Mouse (Mus musculus) forebrain, postnatal 0 days (tissue): ENCODE results near the gene Gm10053. TPM values are rescaled to one million over a fixed set of nuclear protein-coding genes. Genes with fewer than 3 reads are reported as not detected.
A peak's percentile ranks its signal among the peaks of the same experiment; 100 is the strongest.

Experiments
- ATAC-seq: fragments of 200-750 bp; cut with Nextera tagmentation; 2 replicates; pipeline ENCODE4 v1.8.0; 2017; ENCODE audit warnings: mild to moderate bottlenecking, moderate library complexity
- DNase-seq: peaks from one replicate; pipeline ENCODE4 v3.0.0-alpha.2; 2015
- H3K27ac ChIP-seq: fragments of 300-500 bp; sonication (generic); 2 replicates; pipeline ENCODE4 v1.5.1; 2014; ENCODE audit warnings: low read depth, mild to moderate bottlenecking, antibody characterized with exemption, low read length, moderate library complexity, mixed read lengths
- H3K27me3 ChIP-seq: fragments of 300-500 bp; sonication (generic); 2 replicates; pipeline ENCODE4 v1.6.1; 2014; ENCODE audit warnings: mild to moderate bottlenecking, low read length, mixed read lengths; ENCODE audit not compliant: insufficient read depth
- H3K36me3 ChIP-seq: fragments of 300-500 bp; sonication (generic); 2 replicates; pipeline ENCODE4 v1.6.1; 2014; ENCODE audit warnings: mild to moderate bottlenecking, moderate library complexity; ENCODE audit not compliant: insufficient read depth
- H3K4me1 ChIP-seq: fragments of 300-500 bp; sonication (generic); 2 replicates; pipeline ENCODE4 v1.6.1; 2014; ENCODE audit warnings: antibody characterized with exemption; ENCODE audit not compliant: insufficient read depth
- H3K4me2 ChIP-seq: fragments of 300-500 bp; sonication (generic); 2 replicates; pipeline ENCODE4 v1.6.1; 2014; ENCODE audit warnings: low read depth, mild to moderate bottlenecking, moderate library complexity
- H3K4me3 ChIP-seq: fragments of 300-500 bp; sonication (generic); 2 replicates; pipeline ENCODE4 v1.5.1; 2014; ENCODE audit warnings: low read depth, low read length, mixed read lengths
- H3K9ac ChIP-seq: fragments of 300-500 bp; sonication (generic); 2 replicates; pipeline ENCODE4 v1.6.1; 2014; ENCODE audit warnings: mild to moderate bottlenecking
- H3K9me3 ChIP-seq: fragments of 300-500 bp; sonication (generic); 2 replicates; pipeline ENCODE4 v1.6.1; 2016; ENCODE audit warnings: low read length
- CTCF ChIP-seq: sonication (generic); IDR thresholded peaks from 2 replicates; pipeline ENCODE4 v1.5.1; 2016; ENCODE audit warnings: antibody characterized with exemption, control low read depth, low read depth
- WGBS: fragments of 180-500 bp; shearing (Covaris S2); extraction: QIAGEN DNeasy Blood & Tissue Kit; methylation state at CpG from one replicate; pipeline ENCODE4 v1.1.7; 2014; 5-methylcytosine and 5-hydroxymethylcytosine counted together
- polyA plus RNA-seq: library from polyadenylated mRNA; unstranded; fragments of >200 nt; fragmentation: Nextera tagmentation; extraction: Ambion mirVana; gene quantifications from 2 replicates; pipeline ENCODE4 v1.2.1, GENCODE M21; 2015
- total RNA-seq: library from RNA; depleted of rRNA; stranded (reverse); fragments of >200 nt; gene quantifications from 2 replicates; pipeline ENCODE4 v1.2.3, GENCODE M21; 2014

The Gm10053 gene
- total and polyA plus RNA-seq, 2 experiments from 2014 or later: 65.9 to 285 TPM

GRCm38 (mm10) chr19:24886888-24887287, 11.4 kb downstream of the Gm10053 start:
- no peak for DNase-seq
- WGBS: 85% methylated on average over 3 of the region's 3 CpGs

GRCm38 (mm10) chr19:24896536-24896935, 21.1 kb downstream of the Gm10053 start:
- no peak for TF ChIP-seq CTCF
- no peak for ATAC-seq
- Histone ChIP-seq H3K4me3 (no peak overlapping the region), H3K4me2 (no peak overlapping the region), H3K36me3 (no peaks in the 10 kb centered on the region), H3K9me3 (no peaks in the 10 kb centered on the region), H3K4me1 (0 out of 2 replicates have a peak, but pooled peaks cover 3% of the 10 kb centered on the region), H3K27ac (no peak overlapping the region), H3K27me3 (peaks cover 31% of the 10 kb centered on the region), H3K9ac (no peak overlapping the region)
- DNase-seq: no peak
- 35% methylated on average over 4 of the region's 4 CpGs for WGBS

More at GRCm38 (mm10) chr19:24886888-24887287, 11.4 kb downstream of the Gm10053 start:
- H3K4me1 ChIP-seq: no peaks in the 10 kb centered on the region
- H3K9me3 ChIP-seq: no peaks in the 10 kb centered on the region
- H3K27me3 ChIP-seq: no peaks in the 10 kb centered on the region; the same call in 1 of the 2 replicates
- H3K9ac ChIP-seq: no peak overlapping the region
- no peak overlapping the region for H3K4me2 ChIP-seq
- no peaks in the 10 kb centered on the region for H3K36me3 ChIP-seq
- no peak overlapping the region for H3K27ac ChIP-seq
- ATAC-seq: no peak
- no peak overlapping the region for H3K4me3 ChIP-seq
- no peak for TF ChIP-seq CTCF

- WGBS: 3% methylated on average over 57 of the region's 57 CpGs
- no peak for TF ChIP-seq CTCF
- Histone ChIP-seq H3K36me3 (no peaks in the 10 kb centered on the region), H3K4me1 (0 out of 2 replicates have a peak, but pooled peaks cover 3% of the 10 kb centered on the region), H3K4me2 (0 out of 2 replicates have a peak overlapping the region, but pooled peaks have one; percentile 24), H3K27ac (no peak overlapping the region), H3K4me3 (peak overlapping the region; percentile 18; the same call in 1 of the 2 replicates), H3K9me3 (no peaks in the 10 kb centered on the region), H3K27me3 (peaks cover 39% of the 10 kb centered on the region), H3K9ac (no peak overlapping the region)
- no peak for ATAC-seq
- DNase-seq: peak; percentile 10
Measured at GRCm38 (mm10) chr19:24897006-24897895, 21.8 kb downstream of the Gm10053 start.

GRCm38 (mm10) chr19:24897896-24898736, 22.6 kb downstream of the Gm10053 start:
- no peak for TF ChIP-seq CTCF
- H3K27ac ChIP-seq: no peak overlapping the region
- ATAC-seq (no peak), DNase-seq (peak; percentile 77)
- H3K27me3 ChIP-seq: peaks cover 46% of the 10 kb centered on the region
- H3K9ac ChIP-seq: no peak overlapping the region
- H3K9me3 ChIP-seq: no peaks in the 10 kb centered on the region
- 1% methylated on average over 20 of the region's 20 CpGs for WGBS
- H3K4me1 ChIP-seq: 0 out of 2 replicates have a peak, but pooled peaks cover 3% of the 10 kb centered on the region
- H3K36me3 ChIP-seq: no peaks in the 10 kb centered on the region
- no peak overlapping the region for H3K4me3 ChIP-seq
- H3K4me2 ChIP-seq: no peak overlapping the region

- H3K4me3 ChIP-seq: peak overlapping the region; percentile 32; the same call in 1 of the 2 replicates
- H3K4me2 ChIP-seq: peak overlapping the region; percentile 58
- H3K27ac ChIP-seq: no peak overlapping the region
- peak; percentile 76 for DNase-seq
- H3K9me3 ChIP-seq: no peaks in the 10 kb centered on the region
- WGBS: 2% methylated on average over 34 of the region's 34 CpGs
- 0 out of 2 replicates have a peak, but pooled peaks cover 3% of the 10 kb centered on the region for H3K4me1 ChIP-seq
- H3K9ac ChIP-seq: no peak overlapping the region
- no peaks in the 10 kb centered on the region for H3K36me3 ChIP-seq
- ATAC-seq: no peak
- no peak for TF ChIP-seq CTCF
- H3K27me3 ChIP-seq: peaks cover 49% of the 10 kb centered on the region
Measured at GRCm38 (mm10) chr19:24898737-24899577, 23.5 kb downstream of the Gm10053 start.
